Mouse (Mus musculus) mesoderm, embryonic 11.5 days (tissue): ENCODE results near the gene Mrps7.
"Not testable (repeated sequence)": the region's sequence is repeated elsewhere in the genome, so short reads cannot be mapped to it uniquely, and the experiment has no call there.

Source experiments
- DNase-seq: peaks from one replicate; pipeline ENCODE4 v3.0.0-alpha.2; 2012; ENCODE audit warnings: low read depth, low spot score

Gene Mrps7

GRCm38 (mm10) chr11:115628465-115629101 is 24.9 kb downstream of the Mrps7 start:
- DNase-seq, result no peak

GRCm38 (mm10) chr11:115629734-115630531 is 26.2 kb downstream of the Mrps7 start:
- no peak for DNase-seq

GRCm38 (mm10) chr11:115630532-115631504 is 27.1 kb downstream of the Mrps7 start:
- DNase-seq, result no peak

GRCm38 (mm10) chr11:115631505-115631890 is 27.8 kb downstream of the Mrps7 start:
- DNase-seq, result peak; percentile 59

GRCm38 (mm10) chr11:115632247-115632646 is 28.5 kb downstream of the Mrps7 start:
- no peak for DNase-seq

GRCm38 (mm10) chr11:115632862-115633261 is 29.1 kb downstream of the Mrps7 start:
- no peak for DNase-seq

GRCm38 (mm10) chr11:115634109-115634508 is 30.4 kb downstream of the Mrps7 start:
- DNase-seq, result peak; percentile 55

- no peak for DNase-seq
These were observed 31.3 kb downstream of the Mrps7 start for GRCm38 (mm10) chr11:115635041-115635440.

- no peak for DNase-seq
These were observed 31.8 kb downstream of the Mrps7 start for GRCm38 (mm10) chr11:115635484-115635883.

- no peak for DNase-seq
These were observed 33.2 kb downstream of the Mrps7 start for GRCm38 (mm10) chr11:115636960-115637359.

- no peak for DNase-seq
These were observed 35.0 kb downstream of the Mrps7 start for GRCm38 (mm10) chr11:115638498-115639409.

- DNase-seq, result no peak
These were observed 35.8 kb downstream of the Mrps7 start for GRCm38 (mm10) chr11:115639540-115639939.

- no peak for DNase-seq
These were observed 36.6 kb downstream of the Mrps7 start for GRCm38 (mm10) chr11:115640311-115640828.

GRCm38 (mm10) chr11:115640978-115641663 is 37.4 kb downstream of the Mrps7 start:
- no peak for DNase-seq

- no peak for DNase-seq
These were observed 37.9 kb downstream of the Mrps7 start for GRCm38 (mm10) chr11:115641664-115642036.

- no peak for DNase-seq
These were observed 39.0 kb downstream of the Mrps7 start for GRCm38 (mm10) chr11:115642705-115643104.

- no peak for DNase-seq
These were observed 39.5 kb downstream of the Mrps7 start for GRCm38 (mm10) chr11:115643265-115643664.

- DNase-seq, result no peak
These were observed 40.6 kb downstream of the Mrps7 start for GRCm38 (mm10) chr11:115644308-115644707.

GRCm38 (mm10) chr11:115645498-115645897 is 41.8 kb downstream of the Mrps7 start:
- DNase-seq, result not testable (repeated sequence)

- DNase-seq, result no peak
These were observed 42.7 kb downstream of the Mrps7 start for GRCm38 (mm10) chr11:115646439-115646838.
